Comparison of ENCODE assay signal across 8 mouse cellular contexts in genomic region chr11:119227591-119227990, GRCm38 (mm10). TPM values are rescaled to one million over a fixed set of nuclear protein-coding genes. Genes with fewer than 3 reads are reported as not detected.
DNase-seq lines count a peak whose midpoint lies in the region; ATAC-seq and TF ChIP-seq lines count a peak whose summit lies in the region.

No protein-coding gene starts in this region.

- peak overlapping the region; percentile 34 for H3K4me3 ChIP-seq in C2C12 (ENCODE audit: insufficient read depth, poor library complexity, severe bottlenecking)
- H3K4me3 ChIP-seq in heart, embryonic 12.5 days = peak overlapping the region; percentile 80
- H3K4me3 ChIP-seq in liver, embryonic 15.5 days (replicated peaks) = peak overlapping the region; percentile 58

- peak overlapping the region; percentile 22; the same call in 1 of the 2 replicates for H3K27ac ChIP-seq in heart, embryonic 12.5 days (ENCODE audit: poor library complexity, severe bottlenecking)
- no peak overlapping the region for H3K27ac ChIP-seq in liver, embryonic 15.5 days (replicated peaks)

- no peak for TF ChIP-seq CTCF in C2C12 (IDR thresholded peaks at IDR 0.05; ENCODE audit: control insufficient read depth, insufficient read depth, insufficient read length)

- WGBS in heart, embryonic 12.5 days = 1% methylated on average over 12 of the region's 12 CpGs
- WGBS in liver, embryonic 15.5 days (ENCODE audit: insufficient replicate concordance) = 4% methylated on average over 12 of the region's 12 CpGs

- no peaks in the 10 kb centered on the region for H3K9me3 ChIP-seq in heart, embryonic 12.5 days (replicated peaks)
- no peaks in the 10 kb centered on the region for H3K9me3 ChIP-seq in liver, embryonic 15.5 days (replicated peaks)

- no peaks in the 10 kb centered on the region for H3K79me2 ChIP-seq in C2C12 (ENCODE audit: control insufficient read depth, insufficient read depth)

- peaks cover 30% of the 10 kb centered on the region for H3K27me3 ChIP-seq in C2C12 (ENCODE audit: control insufficient read depth, insufficient read depth, insufficient read length)
- no peaks in the 10 kb centered on the region for H3K27me3 ChIP-seq in heart, embryonic 12.5 days (replicated peaks)
- H3K27me3 ChIP-seq in liver, embryonic 15.5 days = peaks cover 64% of the 10 kb centered on the region

- ATAC-seq in heart, embryonic 12.5 days (ENCODE audit: insufficient number of reproducible peaks, low FRiP score) = no peak
- no peak for ATAC-seq in liver, embryonic 15.5 days (ENCODE audit: insufficient read depth)

- no peaks in the 10 kb centered on the region for H3K79me3 ChIP-seq in C2C12 (ENCODE audit: low read depth)

- intact Hi-C loops in left cerebral cortex, postnatal 25 days (cut with DNase I) = no loop called here

- peak overlapping the region; percentile 89 for H3K9ac ChIP-seq in heart, embryonic 12.5 days
- H3K9ac ChIP-seq in liver, embryonic 15.5 days = peak overlapping the region; percentile 43

- DNase-seq in cerebellum, postnatal 10 days = peak; percentile 58 to 67
- no peak for DNase-seq in cerebellum, adult 11-12 months
- DNase-seq in left cerebral cortex, postnatal 25 days (ENCODE audit: low spot score in 2 of 2) = no peak
- DNase-seq in yolk sac, embryonic 10.5 days (ENCODE audit: low spot score) = no peak
- no peak for DNase-seq in ovary, adult 18-20 months (ENCODE audit: low spot score)

- H3K4me2 ChIP-seq in heart, embryonic 12.5 days = peak overlapping the region; percentile 97
- peak overlapping the region; percentile 81 for H3K4me2 ChIP-seq in liver, embryonic 15.5 days

- H3K4me1 ChIP-seq in heart, embryonic 12.5 days (replicated peaks) = peaks cover 23% of the 10 kb centered on the region
- H3K4me1 ChIP-seq in liver, embryonic 15.5 days (replicated peaks) = peaks cover 20% of the 10 kb centered on the region

- H3K36me3 ChIP-seq in C2C12 (ENCODE audit: control insufficient read depth, insufficient read depth) = no peaks in the 10 kb centered on the region
- no peaks in the 10 kb centered on the region for H3K36me3 ChIP-seq in heart, embryonic 12.5 days
- no peaks in the 10 kb centered on the region for H3K36me3 ChIP-seq in liver, embryonic 15.5 days (replicated peaks)

- peak overlapping the region; percentile 84 for H3ac ChIP-seq in C2C12 (ENCODE audit: control insufficient read depth, insufficient read length, low read depth)

TF ChIP-seq in C2C12, 6 proteins besides CTCF, POLR2A, EP300 and RAD21:
- TF ChIP-seq MAX (IDR thresholded peaks at IDR 0.05) (no peak), MYOG (IDR thresholded peaks at IDR 0.05; ENCODE audit: control insufficient read depth, extremely low read depth, insufficient read length) (no peak)

RNA-seq across cellular contexts. Expression of gene Tbc1d16, which starts 0.7 kb away (rescaled TPM):
- polyA plus RNA-seq in C2C12 (2012; fragmentation: generic; extraction: Trizol) = 4.9 TPM
- 7.4 and 7.5 TPM in 2 replicates for polyA plus RNA-seq in heart, embryonic 12.5 days (2016; fragmentation: Nextera tagmentation; extraction: Ambion mirVana)
- polyA plus RNA-seq in liver, embryonic 15.5 days (2015; fragmentation: Nextera tagmentation; extraction: Ambion mirVana) = 1.6 and 1.9 TPM in 2 replicates
- total RNA-seq in left cerebral cortex, postnatal 25 days (2021) = 10 to 100 TPM; 32.1 to 40.9 TPM

RNA-seq across cellular contexts. Expression of gene Ccdc40, which starts 0.8 kb away (rescaled TPM):
- polyA plus RNA-seq in C2C12 (2012; fragmentation: generic; extraction: Trizol) = 0.12 TPM
- 3.1 and 3.7 TPM in 2 replicates for polyA plus RNA-seq in heart, embryonic 12.5 days (2016; fragmentation: Nextera tagmentation; extraction: Ambion mirVana)
- polyA plus RNA-seq in liver, embryonic 15.5 days (2015; fragmentation: Nextera tagmentation; extraction: Ambion mirVana) = 0.55 and 0.70 TPM in 2 replicates
- total RNA-seq in left cerebral cortex, postnatal 25 days (2021) = 1 to 10 TPM in 1 of 2 experiments, under 1 TPM in 1; 0.98 to 1.4 TPM

RNA-seq across cellular contexts. Expression of gene Gaa, which starts 40.1 kb away (rescaled TPM):
- 32.2 TPM for polyA plus RNA-seq in C2C12 (2012; fragmentation: generic; extraction: Trizol)
- polyA plus RNA-seq in heart, embryonic 12.5 days (2016; fragmentation: Nextera tagmentation; extraction: Ambion mirVana) = 116 and 117 TPM in 2 replicates
- 21.4 and 26.4 TPM in 2 replicates for polyA plus RNA-seq in liver, embryonic 15.5 days (2015; fragmentation: Nextera tagmentation; extraction: Ambion mirVana)
- total RNA-seq in left cerebral cortex, postnatal 25 days (2021) = 100 to 1,000 TPM; 232 to 233 TPM

Comparison
In these comparisons a context has a peak if more than half of its experiments do, and no peak if none do; other contexts are left out.
1. DNase-seq: peak in cerebellum, postnatal 10 days (2 of 2); none in cerebellum, adult 11-12 months (single experiment), left cerebral cortex, postnatal 25 days (0 of 2), yolk sac, embryonic 10.5 days (single experiment) and ovary, adult 18-20 months (single experiment).
2. Peak in every context shown above with its lines, with median percentiles within 50 percentile points of each other: H3K4me3 ChIP-seq.